Mouse (Mus musculus): Measurements from ENCODE around the gene Nek3. TPM values are rescaled to one million over a fixed set of nuclear protein-coding genes. Genes with fewer than 3 reads are reported as not detected.

Nek3 gene
- polyA plus RNA-seq (2012; fragmentation: generic; extraction: Trizol), result 3.6 TPM

DNA sequence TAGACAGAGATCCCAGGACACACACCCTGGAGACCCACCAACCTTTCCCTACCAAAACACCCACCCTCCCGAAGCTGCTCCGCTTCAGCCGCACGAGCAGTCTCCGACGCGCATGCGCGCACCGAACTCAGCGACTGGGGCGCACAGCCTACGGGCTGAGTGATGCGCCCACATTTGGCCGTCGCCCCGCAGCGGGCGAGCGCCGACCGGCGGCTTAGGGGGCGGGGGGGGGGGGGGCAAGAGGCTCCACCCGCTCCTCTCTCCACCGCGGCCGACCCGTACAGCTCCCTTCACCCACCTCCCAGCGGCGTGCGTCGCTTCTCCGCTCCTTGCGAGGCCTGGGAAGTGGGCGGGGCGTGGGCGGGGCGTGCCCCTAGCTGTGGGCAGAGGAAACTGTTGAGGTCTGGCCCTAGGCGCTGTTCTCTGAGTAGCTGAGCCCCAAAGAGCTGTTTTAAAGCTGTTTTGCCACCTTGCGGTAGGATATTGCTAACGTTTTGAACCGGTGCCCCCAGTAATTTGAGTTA is at the start of gene Nek3:
Gene Nek3, minus strand, starts transcription at position 356 of the 524 bp plus-strand sequence.
- Histone ChIP-seq H3ac (ENCODE audit: control insufficient read depth, insufficient read length) (no peak within 1 kb of the TSS), H3K79me2 (ENCODE audit: control insufficient read depth, insufficient read depth) (no peaks in the 10 kb centered on the region), H3K4me2 (ENCODE audit: low read depth) (peak within 1 kb of the TSS; percentile 81), H3K27me3 (ENCODE audit: control insufficient read depth, insufficient read depth, insufficient read length) (no peaks in the 10 kb centered on the region), H3K4me3 (peak within 1 kb of the TSS; percentile 28), H3K36me3 (ENCODE audit: control insufficient read depth, insufficient read depth) (no peaks in the 10 kb centered on the region)
- TF ChIP-seq MYOD1 (IDR thresholded peaks at IDR 0.05; ENCODE audit: control insufficient read depth in 1 of 3, insufficient read length in 2 of 3, low read depth in 2 of 3) (peak in 1 of 3 experiments; percentile 13), SRF (IDR thresholded peaks at IDR 0.05; ENCODE audit: control insufficient read depth, insufficient read length, low read depth) (no peak), POLR2AphosphoS2 (IDR thresholded peaks at IDR 0.05; ENCODE audit: insufficient read length, low read depth) (peak; percentile 76), POLR2A (IDR thresholded peaks at IDR 0.05; ENCODE audit: insufficient read length, low read depth) (peak; percentile 69), MAX (IDR thresholded peaks at IDR 0.05; ENCODE audit: low read depth) (no peak)

DNA sequence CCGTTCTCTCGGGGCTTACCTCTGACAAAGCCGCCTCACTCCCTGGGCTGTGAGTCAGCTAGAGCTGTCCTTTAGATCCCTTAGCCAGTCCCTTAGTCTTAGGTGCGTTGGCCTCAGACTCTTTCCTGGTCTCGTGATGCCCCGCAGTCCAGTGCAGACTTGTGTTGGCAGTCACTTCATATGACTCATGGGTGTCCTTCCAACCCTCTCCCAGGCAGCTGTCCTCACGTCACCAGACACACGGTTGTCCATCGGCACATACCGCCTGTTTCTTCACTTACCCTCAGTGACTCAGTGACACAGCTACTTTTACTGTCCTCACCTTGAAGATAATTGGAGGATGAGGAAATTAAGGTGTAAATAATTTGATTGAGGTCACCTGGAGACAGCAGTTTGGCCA is 48.6 kb upstream of the Nek3 start:
- Histone ChIP-seq H3ac (ENCODE audit: control insufficient read depth, insufficient read length) (no peak overlapping the region), H3K79me2 (ENCODE audit: control insufficient read depth, insufficient read depth) (no peaks in the 10 kb centered on the region), H3K27me3 (ENCODE audit: control insufficient read depth, insufficient read depth, insufficient read length) (no peaks in the 10 kb centered on the region), H3K36me3 (ENCODE audit: control insufficient read depth, insufficient read depth) (peaks cover 22% of the 10 kb centered on the region), H3K4me2 (ENCODE audit: low read depth) (no peak overlapping the region), H3K4me3 (no peak overlapping the region)
- TF ChIP-seq MYOG (IDR thresholded peaks at IDR 0.05; ENCODE audit: control insufficient read depth in 1 of 3, insufficient read depth in 1 of 3, insufficient read length in 2 of 3, low read depth in 2 of 3) (no peak), TCF12 (IDR thresholded peaks at IDR 0.05; ENCODE audit: insufficient read depth, poor library complexity, severe bottlenecking) (no peak), POLR2AphosphoS2 (IDR thresholded peaks at IDR 0.05; ENCODE audit: insufficient read length, low read depth) (no peak), REST (IDR thresholded peaks at IDR 0.05; ENCODE audit: insufficient read depth, insufficient read length) (no peak), E2F4 (IDR thresholded peaks at IDR 0.05; ENCODE audit: insufficient read depth) (no peak), USF1 (IDR thresholded peaks at IDR 0.05; ENCODE audit: low read depth) (no peak), MAX (IDR thresholded peaks at IDR 0.05; ENCODE audit: low read depth) (no peak), CEBPB (IDR thresholded peaks at IDR 0.05; ENCODE audit: insufficient read depth, poor library complexity, severe bottlenecking) (no peak), SRF (IDR thresholded peaks at IDR 0.05; ENCODE audit: control insufficient read depth, insufficient read length, low read depth) (no peak), POLR2A (IDR thresholded peaks at IDR 0.05; ENCODE audit: insufficient read length, low read depth) (no peak), TCF3 (IDR thresholded peaks at IDR 0.05; ENCODE audit: insufficient read length, low read depth) (no peak), MYOD1 (IDR thresholded peaks at IDR 0.05; ENCODE audit: control insufficient read depth in 1 of 3, insufficient read length in 2 of 3, low read depth in 2 of 3) (no peak)

DNA sequence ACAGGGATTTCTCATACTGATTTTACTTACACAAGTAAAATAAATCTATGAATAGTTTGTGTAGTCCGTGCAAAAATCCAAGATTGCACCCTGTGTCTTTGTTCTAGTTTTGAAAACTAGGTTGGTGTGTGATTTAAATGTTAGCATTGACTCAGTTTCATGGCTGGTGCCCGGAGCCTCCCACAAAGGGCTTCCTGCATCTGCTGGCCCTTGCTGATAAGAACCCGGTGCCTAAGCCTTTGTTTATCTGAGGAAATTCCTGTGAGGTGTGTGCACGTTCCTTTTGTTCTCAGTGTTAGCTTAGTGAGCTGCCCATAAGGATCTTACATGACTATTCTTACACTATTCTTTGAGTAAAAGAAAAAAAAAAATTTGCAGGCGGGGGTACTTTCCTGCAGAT is 42.8 kb upstream of the Nek3 start:
- H3K27me3 ChIP-seq (ENCODE audit: control insufficient read depth, insufficient read depth, insufficient read length), result no peaks in the 10 kb centered on the region
- H3K36me3 ChIP-seq (ENCODE audit: control insufficient read depth, insufficient read depth), result peaks cover 16% of the 10 kb centered on the region
- no peak overlapping the region for H3K4me3 ChIP-seq
- no peak overlapping the region for H3ac ChIP-seq (ENCODE audit: control insufficient read depth, insufficient read length)
- H3K79me2 ChIP-seq (ENCODE audit: control insufficient read depth, insufficient read depth), result no peaks in the 10 kb centered on the region
- H3K4me2 ChIP-seq (ENCODE audit: low read depth), result no peak overlapping the region
- no peak for TF ChIP-seq MYOG (IDR thresholded peaks at IDR 0.05; ENCODE audit: control insufficient read depth in 1 of 3, insufficient read depth in 1 of 3, insufficient read length in 2 of 3, low read depth in 2 of 3)
- no peak for TF ChIP-seq CEBPB (IDR thresholded peaks at IDR 0.05; ENCODE audit: insufficient read depth, poor library complexity, severe bottlenecking)
- TF ChIP-seq MAX (IDR thresholded peaks at IDR 0.05; ENCODE audit: low read depth), result no peak
- TF ChIP-seq TCF3 (IDR thresholded peaks at IDR 0.05; ENCODE audit: insufficient read length, low read depth), result no peak
- no peak for TF ChIP-seq POLR2AphosphoS2 (IDR thresholded peaks at IDR 0.05; ENCODE audit: insufficient read length, low read depth)
- no peak for TF ChIP-seq TCF12 (IDR thresholded peaks at IDR 0.05; ENCODE audit: insufficient read depth, poor library complexity, severe bottlenecking)
- TF ChIP-seq MYOD1 (IDR thresholded peaks at IDR 0.05; ENCODE audit: control insufficient read depth in 1 of 3, insufficient read length in 2 of 3, low read depth in 2 of 3), result no peak
- TF ChIP-seq SRF (IDR thresholded peaks at IDR 0.05; ENCODE audit: control insufficient read depth, insufficient read length, low read depth), result no peak
- TF ChIP-seq USF1 (IDR thresholded peaks at IDR 0.05; ENCODE audit: low read depth), result no peak
- no peak for TF ChIP-seq E2F4 (IDR thresholded peaks at IDR 0.05; ENCODE audit: insufficient read depth)
- no peak for TF ChIP-seq REST (IDR thresholded peaks at IDR 0.05; ENCODE audit: insufficient read depth, insufficient read length)
- TF ChIP-seq POLR2A (IDR thresholded peaks at IDR 0.05; ENCODE audit: insufficient read length, low read depth), result no peak

DNA sequence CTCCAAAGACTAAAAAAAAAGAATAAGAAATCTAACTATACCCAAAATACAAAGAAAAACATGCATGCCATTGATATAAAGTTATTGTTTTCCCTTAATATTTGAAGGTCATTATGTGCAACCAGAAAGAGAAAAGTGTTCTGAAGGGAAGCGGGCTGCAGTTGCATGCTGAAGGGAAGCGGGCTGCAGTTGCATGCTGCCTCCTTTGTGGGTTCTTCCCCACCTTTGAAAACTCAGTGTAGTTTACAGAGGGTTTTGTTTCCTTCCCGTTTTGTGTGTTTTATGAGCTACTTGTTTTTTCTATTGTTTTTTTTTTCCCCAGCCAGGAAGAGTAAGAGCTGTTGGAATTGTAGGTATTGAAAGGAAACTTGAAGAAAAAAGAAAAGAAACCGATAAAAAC is 41.3 kb upstream of the Nek3 start:
- no peak overlapping the region for H3K4me3 ChIP-seq
- TF ChIP-seq MAX (IDR thresholded peaks at IDR 0.05; ENCODE audit: low read depth) (no peak), POLR2A (IDR thresholded peaks at IDR 0.05; ENCODE audit: insufficient read length, low read depth) (no peak), MYOD1 (IDR thresholded peaks at IDR 0.05; ENCODE audit: control insufficient read depth in 1 of 3, insufficient read length in 2 of 3, low read depth in 2 of 3) (no peak), TCF12 (IDR thresholded peaks at IDR 0.05; ENCODE audit: insufficient read depth, poor library complexity, severe bottlenecking) (no peak)
- no peak overlapping the region for H3K4me2 ChIP-seq (ENCODE audit: low read depth)
- no peaks in the 10 kb centered on the region for H3K79me2 ChIP-seq (ENCODE audit: control insufficient read depth, insufficient read depth)
- no peaks in the 10 kb centered on the region for H3K27me3 ChIP-seq (ENCODE audit: control insufficient read depth, insufficient read depth, insufficient read length)
- H3K36me3 ChIP-seq (ENCODE audit: control insufficient read depth, insufficient read depth), result peaks cover 23% of the 10 kb centered on the region
- H3ac ChIP-seq (ENCODE audit: control insufficient read depth, insufficient read length), result no peak overlapping the region

DNA sequence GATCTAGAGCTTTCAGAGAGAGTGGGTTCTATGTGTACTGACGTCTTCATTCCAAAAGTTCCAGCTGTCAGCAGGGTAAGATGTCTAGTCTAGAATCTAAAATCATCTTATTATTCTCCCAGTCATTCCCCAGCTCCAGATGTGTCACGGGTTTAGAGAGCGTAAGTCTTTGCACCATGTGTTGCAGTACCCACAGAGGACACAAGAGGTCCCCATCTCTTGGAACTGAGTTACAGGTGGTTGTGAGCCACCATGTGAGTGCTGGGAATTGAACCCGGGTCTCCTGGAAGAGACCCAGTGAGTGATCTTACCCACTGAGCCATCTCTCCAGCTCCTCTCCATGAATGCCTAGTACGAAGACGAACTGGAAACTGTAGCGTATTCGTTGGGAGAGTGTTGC is 33.2 kb upstream of the Nek3 start:
- no peaks in the 10 kb centered on the region for H3K27me3 ChIP-seq (ENCODE audit: control insufficient read depth, insufficient read depth, insufficient read length)
- H3K79me2 ChIP-seq (ENCODE audit: control insufficient read depth, insufficient read depth), result peaks cover 10% of the 10 kb centered on the region
- H3K36me3 ChIP-seq (ENCODE audit: control insufficient read depth, insufficient read depth), result peaks cover 9% of the 10 kb centered on the region
- TF ChIP-seq POLR2A (IDR thresholded peaks at IDR 0.05; ENCODE audit: insufficient read length, low read depth), result no peak
- TF ChIP-seq MYOG (IDR thresholded peaks at IDR 0.05; ENCODE audit: control insufficient read depth in 1 of 3, insufficient read depth in 1 of 3, insufficient read length in 2 of 3, low read depth in 2 of 3), result no peak
- TF ChIP-seq REST (IDR thresholded peaks at IDR 0.05; ENCODE audit: insufficient read depth, insufficient read length), result no peak
- TF ChIP-seq TCF3 (IDR thresholded peaks at IDR 0.05; ENCODE audit: insufficient read length, low read depth), result no peak
- TF ChIP-seq SRF (IDR thresholded peaks at IDR 0.05; ENCODE audit: control insufficient read depth, insufficient read length, low read depth), result no peak
- TF ChIP-seq TCF12 (IDR thresholded peaks at IDR 0.05; ENCODE audit: insufficient read depth, poor library complexity, severe bottlenecking), result no peak
- TF ChIP-seq E2F4 (IDR thresholded peaks at IDR 0.05; ENCODE audit: insufficient read depth), result no peak
- no peak for TF ChIP-seq MAX (IDR thresholded peaks at IDR 0.05; ENCODE audit: low read depth)
- H3K4me2 ChIP-seq (ENCODE audit: low read depth), result no peak overlapping the region
- no peak overlapping the region for H3K4me3 ChIP-seq
- H3ac ChIP-seq (ENCODE audit: control insufficient read depth, insufficient read length), result no peak overlapping the region
